Mouse (Mus musculus) yolk sac, embryonic 10.5 days (tissue): ENCODE results near the gene Zfp593.

Source experiments
- DNase-seq: peaks from one replicate; pipeline ENCODE4 v3.0.0-alpha.2; 2017; ENCODE audit warnings: low spot score

Gene Zfp593

GRCm38 (mm10) chr4:134256407-134257197, 11.2 kb upstream of the Zfp593 start:
- DNase-seq, result no peak

GRCm38 (mm10) chr4:134255854-134256253, 10.5 kb upstream of the Zfp593 start:
- DNase-seq, result no peak

- no peak for DNase-seq
Measured at GRCm38 (mm10) chr4:134254835-134255234, 9.4 kb upstream of the Zfp593 start.

- no peak for DNase-seq
Measured at GRCm38 (mm10) chr4:134253722-134254324, 8.4 kb upstream of the Zfp593 start, which contains the start of gene Grrp1. Gene Grrp1 (minus strand): TSS chr4:134254106.

GRCm38 (mm10) chr4:134252911-134253721, 7.7 kb upstream of the Zfp593 start:
- DNase-seq, result no peak

GRCm38 (mm10) chr4:134252131-134252910, 6.9 kb upstream of the Zfp593 start:
- no peak for DNase-seq

DNA sequence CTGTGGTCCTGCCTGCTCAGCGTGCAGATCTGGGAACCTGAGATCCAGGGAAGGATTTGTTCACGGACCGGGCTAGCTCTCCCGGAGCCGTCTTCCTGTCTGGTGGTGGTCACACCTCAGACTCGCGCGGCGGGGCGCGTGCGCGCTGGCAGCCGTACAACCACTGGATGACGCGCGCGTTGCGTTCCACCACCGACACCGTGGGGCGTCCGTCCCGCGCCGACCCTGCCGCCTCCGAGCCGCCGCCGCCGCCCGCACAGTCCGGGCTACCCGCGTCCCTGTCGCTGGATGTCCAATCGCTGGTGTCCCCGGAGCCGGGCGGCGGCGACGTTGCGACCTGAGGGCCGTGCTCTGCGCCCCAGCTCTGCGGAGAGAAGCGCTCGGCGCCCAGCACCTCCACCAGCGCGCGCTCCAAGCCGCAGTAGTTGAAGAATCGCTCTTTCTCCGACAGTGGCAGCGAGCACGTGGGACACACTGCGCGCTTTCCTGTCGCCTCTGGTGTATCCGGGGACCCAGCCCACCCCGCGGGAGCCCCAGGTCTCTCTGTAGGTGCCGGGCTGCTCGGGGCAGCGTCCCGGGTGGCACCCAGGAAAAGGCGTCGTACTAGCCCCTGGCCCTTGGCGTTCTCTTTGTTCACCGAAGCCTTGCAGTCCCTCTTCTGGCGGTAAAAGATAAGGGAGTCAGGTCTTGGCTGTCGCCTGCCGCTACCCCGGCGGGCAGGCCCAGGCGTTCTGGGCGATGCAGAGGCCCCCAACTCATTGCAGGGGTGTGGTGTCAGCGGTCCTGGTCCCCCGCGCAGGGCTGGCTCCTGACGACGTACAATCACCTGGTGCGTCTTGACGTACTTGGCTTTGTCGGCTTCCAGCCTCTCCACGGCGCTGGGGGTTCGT, 6.1 kb upstream of the Zfp593 start:
- no peak for DNase-seq

GRCm38 (mm10) chr4:134250930-134251240, 5.5 kb upstream of the Zfp593 start:
- no peak for DNase-seq

- DNase-seq, result no peak
Measured at GRCm38 (mm10) chr4:134250116-134250929, 4.9 kb upstream of the Zfp593 start.

- DNase-seq, result no peak
Measured at GRCm38 (mm10) chr4:134249651-134250050, 4.3 kb upstream of the Zfp593 start.

DNA sequence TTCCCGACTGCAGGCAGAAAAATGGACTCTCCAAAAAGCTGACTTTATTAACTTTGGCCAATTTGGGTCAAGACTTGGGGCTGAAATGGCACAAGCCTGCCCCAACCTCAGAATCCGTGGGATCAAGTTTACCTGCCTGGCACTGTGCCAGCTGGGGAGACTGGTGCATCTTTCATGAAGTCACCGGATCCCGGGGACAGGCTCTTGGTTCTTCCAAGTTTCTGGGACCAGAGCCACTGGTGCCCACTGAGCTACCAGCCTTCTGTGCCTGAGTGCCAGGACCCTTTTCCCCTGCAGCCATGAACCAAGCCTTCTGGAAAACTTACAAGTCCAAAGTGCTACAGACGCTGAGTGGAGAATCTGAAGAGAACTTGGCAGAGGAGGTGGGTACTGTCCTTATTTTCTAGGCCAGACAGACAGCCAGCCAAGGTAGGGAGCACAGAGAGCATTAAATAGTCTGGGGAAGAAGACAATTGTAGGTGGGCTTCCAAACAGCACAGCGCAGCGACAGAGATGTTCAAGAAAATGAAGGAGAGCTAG, 1.4 kb upstream of the Zfp593 start, which contains the start of gene Gm30191:
Gene Gm30191, plus strand, starts transcription at position 217 of the 540 bp plus-strand sequence.
- no peak for DNase-seq

DNA sequence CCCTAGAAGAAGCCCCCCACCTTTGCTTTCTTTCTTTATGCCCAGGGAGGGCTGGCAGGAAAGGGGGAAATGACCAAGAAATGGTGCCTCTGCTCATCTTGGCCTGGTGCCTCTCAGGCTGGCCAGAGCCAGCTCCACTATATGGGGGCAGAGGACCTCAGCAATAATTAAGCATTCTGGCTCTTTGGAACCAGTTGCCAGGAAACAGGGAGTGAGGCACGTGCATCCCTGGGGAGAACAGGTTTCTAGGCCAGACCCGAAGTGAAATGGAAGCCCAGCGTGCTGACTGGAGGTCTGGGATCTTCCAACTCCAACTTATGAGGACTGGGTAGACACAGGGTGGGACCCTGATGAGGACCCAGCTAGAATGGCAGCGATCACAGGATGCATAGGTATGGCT, 864 bp upstream of the Zfp593 start:
- DNase-seq, result no peak

DNA sequence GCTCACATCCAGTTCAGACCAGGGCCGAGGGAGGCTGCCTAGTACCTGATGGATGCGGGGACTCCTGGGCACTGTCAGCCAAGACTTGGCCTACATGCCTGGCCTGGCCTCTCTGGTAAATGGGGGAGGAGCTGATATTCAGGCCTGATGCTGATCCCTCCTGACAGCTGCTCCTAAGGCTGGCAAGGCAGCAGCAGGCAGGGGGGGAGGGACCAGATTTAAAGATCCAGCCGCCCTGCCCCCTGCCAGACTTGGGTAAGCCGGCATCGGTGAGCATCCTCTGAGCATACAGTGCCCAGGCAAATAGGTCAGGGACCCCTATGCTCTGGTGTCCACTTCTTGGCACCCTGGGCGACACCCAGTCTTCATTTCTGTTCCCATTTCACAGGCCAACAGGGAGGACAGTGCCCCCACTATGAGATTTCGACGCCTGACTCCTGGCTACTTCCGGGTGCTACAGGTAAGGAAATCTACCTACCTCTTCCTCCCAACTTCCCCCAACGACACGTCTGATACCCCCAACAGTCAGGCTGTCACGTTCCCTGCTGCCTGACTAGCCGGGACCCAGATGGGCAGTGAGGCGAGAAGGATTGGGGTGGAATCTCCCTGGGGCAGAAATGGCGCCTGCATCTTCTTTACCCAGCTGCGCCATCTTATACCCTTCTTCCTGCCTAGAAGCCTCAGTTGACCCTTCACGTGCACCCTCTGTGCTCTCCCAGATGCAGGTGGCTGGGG, 1.7 kb downstream of the Zfp593 start, which contains the start of gene E130218I03Rik:
Gene E130218I03Rik, plus strand, starts transcription at position 147 of the 735 bp plus-strand sequence.
- DNase-seq, result no peak

DNA sequence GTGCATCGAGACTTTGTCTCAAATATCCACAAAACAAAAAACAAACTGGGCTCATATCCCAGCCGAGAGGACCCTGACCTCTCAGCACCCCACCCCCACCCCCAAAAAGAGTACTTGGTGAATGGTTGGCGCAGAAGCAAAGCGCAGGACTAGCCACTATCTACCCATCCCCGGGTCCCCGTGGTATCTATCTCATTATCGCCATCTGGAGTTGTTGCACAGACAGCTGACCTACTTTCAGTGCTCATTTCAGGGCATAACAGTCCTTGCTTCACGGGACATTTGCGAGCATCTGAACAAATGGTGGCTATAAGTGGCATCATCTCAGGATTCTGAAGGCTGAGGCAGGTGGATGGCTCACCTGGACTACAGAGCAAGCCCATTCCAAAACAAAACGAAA, 6.7 kb downstream of the Zfp593 start:
- DNase-seq, result no peak

DNA sequence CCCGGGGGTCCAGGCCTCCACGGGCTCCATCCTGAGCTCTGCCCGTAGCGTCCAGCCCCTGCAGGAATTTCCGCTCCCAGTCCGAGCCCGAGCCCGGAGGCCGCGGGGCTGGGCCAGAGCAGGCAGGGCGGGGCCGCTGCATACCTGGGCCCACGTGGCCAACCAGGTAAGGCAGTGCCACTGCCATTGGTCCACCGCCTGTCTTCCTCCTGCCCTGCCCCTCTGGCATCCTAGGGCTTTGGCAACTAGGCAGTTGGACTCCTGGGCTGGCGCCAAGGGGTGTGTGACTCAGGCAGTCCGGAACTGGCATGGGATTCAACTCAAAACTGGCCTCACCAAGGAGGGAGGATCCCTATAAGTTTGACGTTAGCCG, 7.1 kb downstream of the Zfp593 start, which contains the start of gene Cnksr1:
Gene Cnksr1, minus strand, starts transcription at position 121 of the 373 bp plus-strand sequence.
- DNase-seq, result peak; percentile 76

DNA sequence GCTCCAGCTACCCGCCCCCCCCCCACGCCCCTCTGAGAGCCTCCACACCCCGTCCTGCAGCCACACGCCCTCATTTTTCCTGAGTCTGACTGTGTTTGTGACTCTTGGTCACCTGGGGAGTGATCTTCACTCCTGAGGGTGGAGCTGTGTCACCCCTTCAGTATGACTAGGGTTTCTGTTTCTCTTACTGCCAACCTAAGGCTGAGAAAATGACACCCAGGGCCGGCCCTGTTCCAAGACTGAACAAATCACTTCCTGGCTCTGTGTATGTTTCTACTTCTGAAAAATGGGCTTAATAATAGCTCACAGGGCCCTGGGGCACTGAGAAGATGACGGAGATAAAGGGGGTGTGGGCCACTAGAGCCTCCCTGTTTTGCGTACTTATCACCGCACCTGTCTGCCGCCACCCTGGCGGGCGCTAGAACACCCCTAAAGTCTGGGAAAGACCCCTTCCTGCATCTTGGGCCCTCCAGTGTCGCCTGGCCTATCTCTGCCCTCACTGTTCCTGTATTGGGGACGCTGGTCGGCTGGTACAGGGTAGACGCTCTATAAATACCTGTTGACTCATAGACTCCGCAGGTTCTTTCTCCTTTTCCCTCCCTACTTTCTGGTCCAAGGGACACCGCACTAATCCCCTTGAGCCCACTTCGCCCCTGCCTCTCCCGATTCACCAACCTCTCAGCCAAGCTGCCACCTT, 7.7 kb downstream of the Zfp593 start:
- DNase-seq, result no peak

DNA sequence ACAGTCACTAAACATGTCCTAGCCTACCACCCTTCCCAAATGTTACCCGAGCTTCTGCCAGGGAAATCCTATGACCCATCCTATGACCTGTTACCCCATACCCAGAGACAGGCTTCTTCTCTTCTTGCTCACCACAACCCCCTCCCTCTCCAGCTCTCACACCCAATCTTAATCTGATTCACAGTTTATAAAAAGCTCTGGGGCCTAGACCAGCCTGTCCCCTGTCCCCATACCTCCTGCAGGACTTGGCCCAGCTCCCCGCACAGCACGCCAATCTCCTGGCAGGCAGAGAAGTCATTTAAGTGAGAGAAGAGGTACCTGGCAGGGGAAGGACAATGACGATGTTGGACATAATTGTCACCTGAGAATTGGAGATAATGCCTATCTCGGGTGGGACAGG, 10.5 kb downstream of the Zfp593 start:
- DNase-seq, result no peak

DNA sequence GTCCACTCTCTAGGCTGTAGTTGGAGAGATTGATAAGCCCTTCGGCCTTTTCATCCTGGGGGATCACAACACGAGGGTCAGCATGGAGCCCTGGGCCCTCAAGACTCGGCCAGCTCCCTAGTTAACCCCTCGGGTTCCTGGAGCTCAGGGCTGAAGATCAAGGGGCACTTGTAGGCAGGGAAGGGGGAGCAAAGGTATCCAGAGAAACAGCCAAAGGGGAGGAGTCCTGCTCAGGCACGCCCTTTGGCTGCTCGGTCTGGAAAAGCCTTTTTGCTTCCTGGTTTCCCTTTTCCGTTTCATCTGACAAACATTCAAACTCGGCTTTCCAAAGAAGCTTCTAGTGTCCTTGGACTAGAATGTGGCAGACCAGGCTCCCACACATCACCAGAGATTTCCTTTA, 15.0 kb downstream of the Zfp593 start:
- no peak for DNase-seq
